Mouse (Mus musculus): ENCODE measurements around the gene Zbtb6. TPM values are rescaled to one million over a fixed set of nuclear protein-coding genes. Genes with fewer than 3 reads are reported as not detected.

Zbtb6 gene
- polyA plus RNA-seq, 1 experiment: 7.7 TPM

DNA sequence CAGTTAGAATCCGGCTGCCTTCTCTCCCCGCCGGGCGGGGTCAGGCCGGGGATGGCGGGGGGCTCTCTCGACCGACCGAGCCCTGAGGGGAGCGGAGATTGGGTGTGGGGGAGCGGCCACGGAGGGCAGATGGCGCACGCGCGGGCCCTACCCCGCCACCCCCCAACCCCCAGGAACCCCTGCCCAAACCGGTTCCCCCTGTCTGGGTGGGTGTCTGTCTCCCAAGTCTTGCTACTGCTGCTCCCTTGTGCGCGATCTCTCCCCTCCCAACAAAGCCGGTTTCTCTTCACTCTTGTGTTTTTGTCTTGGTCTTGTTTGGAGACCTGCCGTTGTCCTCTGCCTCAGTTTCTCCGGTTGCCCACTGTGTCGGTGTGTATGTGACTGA lies 9.4 kb upstream of the Zbtb6 start:
- TF ChIP-seq CTCF (IDR thresholded peaks at IDR 0.05; ENCODE audit: extremely low read depth, insufficient read depth, low read length) (no peak), POLR2A (IDR thresholded peaks at IDR 0.05; ENCODE audit: extremely low read depth, insufficient read depth, low read length) (no peak)
- H3K27ac ChIP-seq (ENCODE audit: insufficient read depth, low read length): no peak overlapping the region
- peak overlapping the region; percentile 75 for H3K4me3 ChIP-seq (ENCODE audit: insufficient read depth, low read length)

DNA sequence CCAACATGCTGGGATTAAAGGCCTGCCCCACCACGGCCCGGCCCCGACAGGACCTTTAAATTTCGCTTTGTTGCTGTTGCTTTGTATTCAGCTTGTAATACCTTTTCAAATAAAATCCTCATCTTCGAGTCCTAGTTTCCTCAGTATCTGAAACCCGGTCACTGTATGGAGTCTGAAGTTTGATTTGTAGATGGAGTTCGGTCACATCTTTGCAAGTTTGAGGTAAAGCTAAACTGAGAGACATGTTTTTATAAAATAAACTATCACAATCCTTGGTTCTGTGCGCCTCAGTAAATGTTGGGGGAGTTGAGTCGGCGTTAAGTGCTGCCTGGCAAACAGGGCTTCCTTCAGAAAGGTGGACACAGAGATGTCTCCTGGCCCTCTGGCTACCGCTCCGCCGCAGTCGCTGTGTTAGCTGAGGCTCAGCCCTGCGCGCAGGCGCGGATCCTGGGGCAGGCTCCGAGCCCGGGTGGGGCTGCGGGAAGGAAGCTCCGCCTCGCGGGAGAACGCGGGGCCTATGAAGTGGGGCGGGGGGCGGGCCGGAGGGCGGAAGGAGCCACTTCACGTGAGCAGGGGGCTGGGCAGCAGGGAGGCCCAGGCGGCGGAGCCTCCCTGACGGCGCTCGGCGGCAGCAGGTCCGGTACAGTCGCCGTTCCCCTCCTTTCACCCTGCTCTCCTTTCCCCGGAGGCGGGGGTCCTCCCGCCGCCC lies 8.8 kb upstream of the Zbtb6 start:
- H3K27ac ChIP-seq (ENCODE audit: insufficient read depth, low read length): no peak overlapping the region; the same call in 1 of the 2 replicates
- TF ChIP-seq CTCF (IDR thresholded peaks at IDR 0.05; ENCODE audit: extremely low read depth, insufficient read depth, low read length) (no peak), POLR2A (IDR thresholded peaks at IDR 0.05; ENCODE audit: extremely low read depth, insufficient read depth, low read length) (peak; percentile 82)
- peak overlapping the region; percentile 75 for H3K4me3 ChIP-seq (ENCODE audit: insufficient read depth, low read length)
- H3K4me1 ChIP-seq (ENCODE audit: control insufficient read depth, insufficient read depth, low read length): peaks cover 4% of the 10 kb centered on the region; the same call in 1 of the 2 replicates

More for the DNA sequence above, 9.4 kb upstream of the Zbtb6 start:
- H3K4me1 ChIP-seq (ENCODE audit: control insufficient read depth, insufficient read depth, low read length): peaks cover 4% of the 10 kb centered on the region; the same call in 1 of the 2 replicates

DNA sequence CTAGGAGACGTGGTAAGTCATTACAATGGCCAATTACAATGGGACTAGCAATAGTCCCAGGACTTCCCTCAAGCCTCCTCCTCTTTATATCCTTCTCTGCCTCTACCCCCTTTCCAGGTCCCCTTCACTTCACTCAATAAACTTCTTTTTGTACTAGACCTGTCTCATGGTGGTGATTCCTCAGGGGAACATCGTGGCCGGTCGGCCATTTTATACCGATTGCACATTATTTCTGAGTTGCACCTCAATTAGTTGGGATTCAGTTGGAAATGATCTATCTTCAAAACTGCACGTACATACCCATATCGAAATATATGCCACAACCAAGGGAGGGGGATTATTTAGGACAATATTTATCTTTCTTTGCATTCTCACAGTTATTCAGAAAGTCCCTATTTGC lies 11.4 kb downstream of the Zbtb6 start:
- TF ChIP-seq POLR2A (IDR thresholded peaks at IDR 0.05; ENCODE audit: extremely low read depth, insufficient read depth, low read length) (no peak), CTCF (IDR thresholded peaks at IDR 0.05; ENCODE audit: extremely low read depth, insufficient read depth, low read length) (no peak)
- Histone ChIP-seq H3K27ac (ENCODE audit: insufficient read depth, low read length) (no peak overlapping the region), H3K4me1 (ENCODE audit: control insufficient read depth, insufficient read depth, low read length) (no peaks in the 10 kb centered on the region; the same call in 1 of the 2 replicates), H3K4me3 (ENCODE audit: insufficient read depth, low read length) (peak overlapping the region; percentile 91; the same call in 1 of the 2 replicates)

DNA sequence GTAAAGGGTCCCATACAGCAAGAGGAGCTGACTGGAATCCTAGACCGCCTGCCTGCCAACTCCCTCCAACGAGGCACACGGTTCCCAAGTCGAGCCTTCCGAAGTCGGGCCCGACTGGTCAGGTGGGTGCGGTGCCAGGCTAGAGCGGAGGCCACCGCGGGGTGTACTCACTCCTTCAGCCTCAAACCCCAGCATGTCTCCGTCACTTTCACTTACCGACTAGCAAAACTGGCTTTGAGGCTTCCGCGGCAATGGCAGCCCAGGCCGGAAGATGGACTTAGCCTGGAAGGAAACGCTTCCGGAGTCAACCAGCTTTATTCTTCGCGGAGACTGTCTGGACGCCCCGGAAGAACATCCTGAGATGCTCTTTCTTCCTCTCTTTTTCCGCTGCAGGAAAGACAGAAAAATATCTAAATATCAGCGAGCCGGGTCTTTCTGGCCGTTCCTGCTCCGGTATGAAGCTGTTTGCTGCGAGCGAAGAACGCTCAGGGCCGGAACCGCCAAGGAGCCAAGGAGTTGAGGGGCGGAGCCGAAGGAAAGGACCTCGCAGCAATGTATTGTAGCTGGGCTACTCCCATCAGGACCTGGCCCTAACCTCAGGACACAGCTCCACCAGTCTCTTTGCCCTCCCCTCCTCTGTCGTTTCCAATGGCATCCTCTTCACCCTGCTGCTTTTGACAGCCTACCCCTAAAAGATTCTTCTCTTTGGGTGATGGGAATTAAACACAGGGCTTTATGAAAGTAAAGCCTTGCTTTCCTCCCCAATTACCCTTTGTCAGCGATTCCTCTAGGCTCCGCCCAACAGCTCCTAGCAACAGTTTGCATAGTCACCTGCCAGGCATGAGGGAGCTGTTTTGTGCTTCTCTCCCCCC lies 12.1 kb downstream of the Zbtb6 start:
- peak overlapping the region; percentile 39 for H3K27ac ChIP-seq (ENCODE audit: insufficient read depth, low read length)
- H3K4me1 ChIP-seq (ENCODE audit: control insufficient read depth, insufficient read depth, low read length): no peaks in the 10 kb centered on the region; the same call in 1 of the 2 replicates
- TF ChIP-seq POLR2A (IDR thresholded peaks at IDR 0.05; ENCODE audit: extremely low read depth, insufficient read depth, low read length) (peak; percentile 63), CTCF (IDR thresholded peaks at IDR 0.05; ENCODE audit: extremely low read depth, insufficient read depth, low read length) (no peak)
- H3K4me3 ChIP-seq (ENCODE audit: insufficient read depth, low read length): peak overlapping the region; percentile 91

DNA sequence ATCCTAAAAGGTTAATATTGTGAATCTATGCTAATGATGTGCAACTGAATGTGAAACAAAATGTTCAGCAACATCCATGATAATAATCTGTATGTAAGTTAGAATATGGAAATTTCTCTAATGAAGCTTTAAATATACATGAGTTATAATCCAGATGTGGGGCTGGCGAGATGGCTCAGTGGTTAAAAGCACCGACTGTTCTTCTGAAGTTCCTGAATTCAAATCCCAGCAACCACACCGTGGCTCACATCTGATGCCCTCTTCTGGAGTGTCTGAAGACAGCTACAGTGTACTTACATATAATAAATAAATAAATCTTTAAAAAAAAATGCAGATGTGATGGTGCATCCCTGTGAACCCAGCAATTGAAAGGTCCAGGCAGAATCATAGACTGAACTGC lies 19.3 kb downstream of the Zbtb6 start:
- TF ChIP-seq CTCF (IDR thresholded peaks at IDR 0.05; ENCODE audit: extremely low read depth, insufficient read depth, low read length) (no peak), POLR2A (IDR thresholded peaks at IDR 0.05; ENCODE audit: extremely low read depth, insufficient read depth, low read length) (no peak)
- no peak overlapping the region for H3K27ac ChIP-seq (ENCODE audit: insufficient read depth, low read length)
- no peak overlapping the region for H3K4me3 ChIP-seq (ENCODE audit: insufficient read depth, low read length)
- peaks cover 4% of the 10 kb centered on the region; the same call in 1 of the 2 replicates for H3K4me1 ChIP-seq (ENCODE audit: control insufficient read depth, insufficient read depth, low read length)

DNA sequence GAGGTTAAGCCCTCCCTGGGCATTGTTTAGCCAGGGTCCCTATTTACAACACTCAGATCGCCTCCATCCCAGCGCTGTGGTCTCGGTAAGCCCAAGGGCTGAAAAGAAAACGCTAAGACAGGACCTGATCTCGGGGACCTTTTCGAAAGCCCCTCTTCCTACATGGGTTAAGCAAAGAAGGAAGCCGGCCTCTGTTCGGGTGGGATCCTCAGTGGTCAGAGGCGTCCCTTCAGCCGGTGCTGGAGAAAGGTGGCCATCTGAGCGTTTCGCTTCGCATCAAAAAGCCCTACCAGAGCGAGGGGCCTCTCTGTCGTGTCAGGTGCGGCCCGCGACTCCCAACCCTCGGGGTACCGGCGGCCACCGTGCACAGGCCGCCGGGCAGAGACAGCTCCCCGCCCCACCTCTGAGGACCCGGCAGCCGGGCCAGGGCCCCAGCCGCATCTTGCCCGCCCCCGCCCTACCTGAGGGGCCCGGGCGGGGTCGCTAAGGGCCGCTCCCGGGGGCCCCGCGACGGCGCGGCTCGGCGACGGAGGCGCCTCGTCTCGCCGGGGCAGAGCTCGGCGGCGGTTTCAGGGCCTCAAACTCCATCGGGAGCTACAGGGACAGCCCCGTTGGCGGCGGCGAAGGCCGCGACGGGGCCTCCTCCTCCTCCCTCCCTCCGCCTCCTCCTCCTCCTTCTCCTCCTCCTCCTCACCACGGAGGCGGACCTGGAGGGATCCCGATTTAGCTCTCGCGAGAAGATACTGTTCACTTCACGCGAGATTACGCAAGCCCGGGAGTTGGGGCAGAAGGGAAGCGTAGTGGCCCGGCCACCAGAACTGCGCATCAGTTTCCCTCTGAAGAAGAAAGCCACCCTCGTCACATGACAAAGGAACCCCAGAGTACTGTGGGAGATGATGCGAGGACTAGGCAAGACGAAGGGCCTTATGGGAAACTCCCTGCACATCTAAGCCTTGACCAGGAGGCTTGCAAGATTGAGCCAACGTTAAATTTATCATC lies 20.4 kb downstream of the Zbtb6 start, which contains the start of gene Rc3h2:
Rc3h2 (minus strand) TSS at position 598 of the 999 bp plus-strand sequence.
- H3K4me3 ChIP-seq (ENCODE audit: insufficient read depth, low read length): peak within 1 kb of the TSS; percentile 96
- peak within 1 kb of the TSS; percentile 50 for H3K27ac ChIP-seq (ENCODE audit: insufficient read depth, low read length)
- H3K4me1 ChIP-seq (ENCODE audit: control insufficient read depth, insufficient read depth, low read length): peaks cover 4% of the 10 kb centered on the region; the same call in 1 of the 2 replicates
- peak; percentile 90 for TF ChIP-seq POLR2A (IDR thresholded peaks at IDR 0.05; ENCODE audit: extremely low read depth, insufficient read depth, low read length)
- TF ChIP-seq CTCF (IDR thresholded peaks at IDR 0.05; ENCODE audit: extremely low read depth, insufficient read depth, low read length): no peak

- Histone ChIP-seq H3K4me3 (ENCODE audit: insufficient read depth, low read length) (peak overlapping the region; percentile 96), H3K27ac (ENCODE audit: insufficient read depth, low read length) (peak overlapping the region; percentile 50), H3K4me1 (ENCODE audit: control insufficient read depth, insufficient read depth, low read length) (peaks cover 4% of the 10 kb centered on the region; the same call in 1 of the 2 replicates)
- no peak for TF ChIP-seq POLR2A (IDR thresholded peaks at IDR 0.05; ENCODE audit: extremely low read depth, insufficient read depth, low read length)
- TF ChIP-seq CTCF (IDR thresholded peaks at IDR 0.05; ENCODE audit: extremely low read depth, insufficient read depth, low read length): no peak
Measured at GRCm38 (mm10) chr2:37421903-37422302, 21.1 kb downstream of the Zbtb6 start.

GRCm38 (mm10) chr2:37395539-37395938 lies 47.4 kb downstream of the Zbtb6 start:
- no peak for TF ChIP-seq CTCF (IDR thresholded peaks at IDR 0.05; ENCODE audit: extremely low read depth, insufficient read depth, low read length)
- no peak for TF ChIP-seq POLR2A (IDR thresholded peaks at IDR 0.05; ENCODE audit: extremely low read depth, insufficient read depth, low read length)

More at GRCm38 (mm10) chr2:37395539-37395938, 47.4 kb downstream of the Zbtb6 start:
- Histone ChIP-seq H3K4me1 (ENCODE audit: control insufficient read depth, insufficient read depth, low read length) (no peaks in the 10 kb centered on the region), H3K27ac (ENCODE audit: insufficient read depth, low read length) (no peak overlapping the region), H3K4me3 (ENCODE audit: insufficient read depth, low read length) (no peak overlapping the region)
